Mouse (Mus musculus): ENCODE data around the gene Pdcd7. TPM values are rescaled to one million over a fixed set of nuclear protein-coding genes. Genes with fewer than 3 reads are reported as not detected.

Gene Pdcd7
- total RNA-seq, 4 experiments from 2014 or later = 27.6 to 31.2 (median 29.1) TPM

GRCm38 (mm10) chr9:65356561-65356960 is 10.7 kb downstream of the Pdcd7 start:
- no peak for DNase-seq (ENCODE audit: low spot score in 2 of 2)

GRCm38 (mm10) chr9:65356971-65357370 is 11.1 kb downstream of the Pdcd7 start:
- no peak for DNase-seq (ENCODE audit: low spot score in 2 of 2)

DNA sequence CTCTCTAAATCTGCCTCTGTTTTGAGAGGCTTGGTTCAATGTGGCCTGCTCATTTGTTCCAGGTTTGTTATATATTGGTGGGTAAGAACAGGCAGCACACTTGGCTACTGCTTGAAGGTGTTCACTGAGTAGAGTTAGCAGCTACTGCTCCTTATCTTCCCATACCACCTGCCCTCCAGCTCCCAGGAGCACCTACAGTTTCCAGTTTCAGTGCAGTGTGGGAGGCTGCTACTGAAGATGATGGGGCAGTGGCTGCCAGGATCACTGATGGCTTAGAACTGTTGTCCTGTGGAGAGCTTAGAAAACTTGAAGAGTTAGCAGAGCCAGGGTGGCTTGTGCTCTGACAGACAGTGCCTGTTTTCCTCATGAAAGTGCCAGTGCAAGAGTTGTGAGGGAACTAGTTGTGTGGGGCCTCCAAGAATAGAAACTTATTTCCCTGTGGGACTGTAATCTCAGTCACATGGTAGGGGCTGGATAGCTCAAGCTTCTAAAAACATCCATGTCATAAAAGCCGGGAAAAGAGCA is 13.1 kb downstream of the Pdcd7 start:
- no peak for DNase-seq (ENCODE audit: low spot score in 2 of 2)

DNA sequence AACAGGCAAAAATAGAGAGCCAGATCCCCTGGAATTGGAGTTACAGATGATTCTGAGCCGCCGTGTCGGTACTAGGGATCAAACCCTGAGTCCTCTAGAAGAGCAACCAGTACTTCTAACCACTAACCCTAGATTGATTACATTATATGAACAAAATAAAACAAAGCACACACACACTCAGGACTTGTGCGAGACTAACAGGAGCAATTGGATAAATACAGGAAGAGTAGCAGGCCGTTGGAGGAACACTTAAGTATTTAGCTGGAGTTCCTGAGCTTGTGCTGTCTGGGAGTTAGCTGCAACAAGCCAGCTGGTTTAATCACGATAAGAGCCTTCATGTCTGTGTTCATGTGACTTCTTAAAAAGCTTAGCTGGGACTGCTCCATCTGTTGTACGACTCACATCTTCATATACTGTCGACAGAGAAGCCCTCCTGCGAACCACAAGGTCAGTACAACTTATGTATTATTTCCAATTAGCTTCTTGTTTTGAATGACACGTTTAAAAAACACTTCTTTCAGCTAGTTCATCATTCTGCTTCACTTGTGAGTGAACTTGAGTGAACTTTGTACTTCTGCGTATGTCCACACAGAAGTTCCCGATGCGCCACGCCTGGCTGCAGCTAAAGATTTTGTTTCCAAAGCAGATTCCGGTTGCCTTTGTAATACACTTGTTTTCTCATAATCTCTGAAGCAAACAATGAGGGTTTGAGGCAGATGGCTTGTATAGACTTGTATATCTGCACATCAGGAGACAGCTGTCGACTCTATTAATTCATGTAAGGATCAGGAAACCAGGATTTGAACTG is 14.9 kb downstream of the Pdcd7 start, which contains the start of gene Ubap1l:
Ubap1l (plus strand) TSS at position 401 of the 808 bp plus-strand sequence.
- no peak for DNase-seq (ENCODE audit: low spot score in 2 of 2)

DNA sequence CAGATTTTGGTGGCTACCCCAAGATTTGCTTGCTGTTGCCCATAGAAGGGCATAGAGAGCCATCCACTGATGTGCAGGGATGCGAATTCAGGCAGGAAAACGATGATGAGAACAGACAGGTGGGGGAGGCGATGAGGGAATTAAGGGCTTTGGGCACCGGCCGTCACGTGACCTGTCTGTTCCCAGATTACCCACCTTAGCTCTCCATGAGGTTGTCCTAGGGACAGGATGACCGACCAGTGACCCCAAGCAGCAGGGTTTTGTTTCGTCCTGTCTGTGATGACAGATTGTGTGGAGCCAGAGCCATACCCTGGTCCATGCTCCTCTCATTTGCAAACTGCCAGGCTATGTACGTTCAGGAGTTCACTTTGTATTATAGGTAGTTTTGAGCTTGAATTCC is 17.8 kb downstream of the Pdcd7 start:
- DNase-seq (ENCODE audit: low spot score in 2 of 2) = no peak

DNA sequence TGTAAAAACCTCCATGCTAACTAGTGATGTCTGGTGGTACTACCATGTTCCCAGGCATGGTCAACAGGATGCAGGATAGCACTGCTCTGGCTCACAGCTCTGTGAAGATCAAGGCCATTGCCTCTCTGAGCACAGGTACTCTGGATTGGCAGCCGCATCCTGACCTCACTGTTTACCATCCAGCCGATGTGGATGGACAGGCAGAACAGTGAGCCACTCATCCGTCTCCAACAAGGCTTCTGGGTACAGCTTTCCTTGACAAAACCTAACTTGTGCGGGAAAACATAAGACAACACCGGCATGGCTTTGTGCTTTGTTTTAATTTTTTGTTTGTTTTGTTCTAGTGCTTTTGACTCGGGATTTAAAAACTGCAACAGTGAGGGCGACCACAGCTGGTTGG is 19.8 kb downstream of the Pdcd7 start:
- DNase-seq (ENCODE audit: low spot score in 2 of 2) = no peak

- no peak for DNase-seq (ENCODE audit: low spot score in 2 of 2)
Measured at GRCm38 (mm10) chr9:65371756-65372155, 25.9 kb downstream of the Pdcd7 start.

GRCm38 (mm10) chr9:65372449-65372848 is 26.5 kb downstream of the Pdcd7 start:
- peak in 1 of 2 experiments; percentile 46 for DNase-seq (ENCODE audit: low spot score in 2 of 2)

- DNase-seq (ENCODE audit: low spot score in 2 of 2) = no peak
Measured at GRCm38 (mm10) chr9:65374468-65375162, 28.7 kb downstream of the Pdcd7 start.

GRCm38 (mm10) chr9:65375163-65375934 is 29.4 kb downstream of the Pdcd7 start:
- DNase-seq (ENCODE audit: low spot score in 2 of 2) = peak; percentile 61 to 66

GRCm38 (mm10) chr9:65381017-65381590 is 35.2 kb downstream of the Pdcd7 start:
- DNase-seq (ENCODE audit: low spot score in 2 of 2) = no peak

DNA sequence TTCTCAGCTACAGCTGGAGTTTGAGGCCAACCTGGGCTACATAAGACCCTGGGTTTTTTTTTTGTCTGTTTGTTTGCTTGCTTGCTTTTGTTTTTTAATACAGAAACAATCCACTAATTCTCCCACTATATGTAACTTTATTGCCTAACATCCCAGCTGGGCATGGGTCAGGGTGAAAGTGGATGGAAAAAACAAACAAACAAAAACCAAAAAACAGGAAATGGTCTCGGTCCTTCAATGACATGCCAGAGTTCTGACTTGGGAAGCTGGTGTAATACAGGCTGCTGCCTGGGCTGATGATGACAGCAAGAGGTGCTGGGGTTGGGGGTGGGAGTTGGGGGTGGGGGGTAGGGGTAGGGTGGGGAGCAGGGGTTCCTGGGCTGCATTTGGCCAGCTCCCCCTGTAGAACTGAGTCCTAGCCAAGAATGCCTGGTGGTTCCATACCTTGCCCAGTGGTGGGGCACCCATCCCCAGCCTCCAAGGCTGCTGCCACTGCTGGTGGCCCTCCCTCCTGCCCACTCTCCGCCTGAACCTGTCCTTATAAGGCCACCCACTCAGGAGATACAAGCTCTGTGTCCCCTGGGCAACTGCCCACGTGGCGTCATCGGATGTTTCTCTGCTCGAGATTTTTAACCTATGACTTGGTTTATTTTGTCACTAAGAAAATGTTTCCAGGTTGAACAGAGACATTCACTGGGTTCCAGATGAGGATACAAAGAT is 36.3 kb downstream of the Pdcd7 start:
- DNase-seq (ENCODE audit: low spot score in 2 of 2) = no peak

DNA sequence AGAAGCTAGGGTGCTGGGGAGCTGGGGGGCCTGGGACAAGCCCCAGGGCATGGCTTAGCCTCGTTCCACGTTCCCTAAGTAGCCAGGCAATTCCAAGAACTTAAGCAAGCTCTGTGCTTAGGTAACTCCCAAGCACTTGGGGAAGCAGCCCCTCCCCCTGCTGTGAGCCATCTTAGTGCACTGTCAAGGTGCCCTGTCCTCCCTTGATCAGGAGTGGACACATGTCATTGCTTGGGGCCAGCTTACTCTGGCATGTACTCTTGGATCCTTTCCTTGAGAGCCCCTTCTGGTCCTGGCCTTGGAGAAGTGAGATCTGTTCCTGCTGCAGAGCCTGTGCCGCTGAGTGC is 36.8 kb downstream of the Pdcd7 start:
- no peak for DNase-seq (ENCODE audit: low spot score in 2 of 2)

GRCm38 (mm10) chr9:65384276-65384675 is 38.4 kb downstream of the Pdcd7 start:
- no peak for DNase-seq (ENCODE audit: low spot score in 2 of 2)

DNA sequence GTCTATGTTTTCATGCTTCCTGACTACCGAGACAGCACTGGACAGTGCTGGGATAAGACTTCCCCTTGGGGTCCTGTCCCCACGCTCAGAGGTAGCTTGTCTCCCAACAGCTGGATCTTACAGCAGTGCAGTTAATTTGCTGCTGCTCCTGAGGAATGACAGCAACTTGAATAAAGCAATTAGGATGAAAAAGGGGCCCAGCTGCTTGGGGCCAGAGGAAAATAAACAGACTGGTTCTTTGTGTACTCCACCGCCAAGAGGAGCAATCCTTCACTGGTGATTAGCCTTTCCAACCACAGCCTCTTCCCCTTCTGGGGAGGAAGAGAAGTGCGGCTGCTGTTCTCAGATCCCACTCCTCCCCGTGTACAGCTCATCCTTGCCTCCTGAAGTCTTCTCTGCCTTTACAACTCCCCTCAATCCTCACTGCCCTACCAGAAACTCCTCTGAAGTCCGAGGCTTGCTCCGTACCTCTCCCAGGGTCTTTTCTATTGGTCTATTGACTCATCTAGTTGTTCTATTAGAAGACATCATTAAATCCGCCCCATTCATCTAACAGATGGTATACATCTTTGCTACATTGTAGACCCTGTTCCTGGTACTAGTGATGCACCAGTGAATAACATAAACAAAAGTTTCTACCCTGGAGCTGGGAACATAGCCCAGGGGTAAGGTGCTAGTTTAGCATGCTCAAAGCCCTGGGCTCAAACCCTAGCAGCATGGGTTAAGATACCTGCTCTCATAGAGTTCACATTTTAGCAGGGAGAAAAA is 40.7 kb downstream of the Pdcd7 start:
- DNase-seq (ENCODE audit: low spot score in 2 of 2) = no peak

- no peak for DNase-seq (ENCODE audit: low spot score in 2 of 2)
Measured at GRCm38 (mm10) chr9:65390752-65391612, 45.1 kb downstream of the Pdcd7 start.

- DNase-seq (ENCODE audit: low spot score in 2 of 2) = no peak
Measured at GRCm38 (mm10) chr9:65391613-65391964, 45.7 kb downstream of the Pdcd7 start, which contains the start of gene Kbtbd13. TSS of gene Kbtbd13 (minus strand) at chr9:65391652.

DNA sequence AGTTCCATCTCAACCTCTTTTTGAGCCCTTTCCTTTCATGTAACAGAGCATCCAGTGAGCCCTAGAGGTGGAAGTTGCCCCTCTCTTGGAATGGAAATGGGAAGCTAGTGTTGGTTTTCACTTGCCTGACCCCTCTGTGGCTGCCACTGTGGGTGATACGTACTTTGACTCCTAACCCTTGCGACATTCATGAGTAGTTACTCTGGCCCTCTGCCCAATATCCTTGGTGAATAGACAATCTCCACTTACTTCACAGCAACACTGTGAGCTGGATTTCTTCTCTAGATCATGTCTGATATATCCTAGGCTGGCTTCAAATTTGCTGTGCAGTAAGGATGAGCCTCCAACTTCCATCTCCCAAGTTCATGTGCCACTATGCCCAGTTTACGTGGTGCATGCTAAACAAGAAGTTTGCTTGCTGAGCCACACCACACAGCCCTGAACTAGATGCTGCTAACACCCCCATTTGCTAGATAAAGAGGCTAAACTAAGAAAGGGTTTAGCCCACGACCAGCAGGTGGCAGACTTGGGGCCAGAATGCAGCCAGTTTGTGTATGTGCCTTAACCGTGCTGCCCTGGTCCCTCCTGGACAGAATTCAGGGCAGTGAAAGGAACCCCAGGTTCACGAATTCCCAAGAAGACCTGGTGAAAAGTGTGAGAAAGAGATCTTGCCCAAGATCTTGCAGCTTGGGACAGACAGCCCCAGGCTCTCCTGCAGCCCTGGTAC is 46.9 kb downstream of the Pdcd7 start:
- DNase-seq (ENCODE audit: low spot score in 2 of 2) = peak in 1 of 2 experiments; percentile 59
